Mouse (Mus musculus): ENCODE measurements around the gene Lat2.

DNA sequence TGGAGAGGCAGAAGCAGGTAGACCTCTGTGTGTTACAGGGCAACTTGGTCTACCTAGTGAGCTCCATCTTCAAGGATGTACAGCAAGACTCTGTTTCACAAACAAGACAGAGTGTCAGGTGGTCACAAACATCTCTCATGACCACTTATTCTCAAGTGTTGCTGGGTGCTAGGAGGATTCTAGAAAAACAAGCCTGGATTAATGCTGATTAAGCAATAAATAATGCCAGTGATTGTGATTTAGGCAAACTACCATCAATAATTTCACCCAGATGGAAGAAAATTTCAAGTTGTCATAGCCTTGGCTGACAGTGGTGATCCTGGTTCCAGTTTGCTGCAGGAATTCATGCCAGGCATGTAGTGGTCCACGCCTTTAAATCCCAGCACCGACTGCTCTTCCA lies 50.6 kb downstream of the Lat2 start:
- TF ChIP-seq POLR2A (IDR thresholded peaks at IDR 0.05; ENCODE audit: low read depth, low read length): no peak
- TF ChIP-seq CTCF (conservative IDR thresholded peaks at IDR 0.05; ENCODE audit: insufficient read depth, insufficient read length, low read depth, low read length): no peak
